Mouse (Mus musculus): Measurements from ENCODE around the gene Cap1.

Cap1 gene

DNA sequence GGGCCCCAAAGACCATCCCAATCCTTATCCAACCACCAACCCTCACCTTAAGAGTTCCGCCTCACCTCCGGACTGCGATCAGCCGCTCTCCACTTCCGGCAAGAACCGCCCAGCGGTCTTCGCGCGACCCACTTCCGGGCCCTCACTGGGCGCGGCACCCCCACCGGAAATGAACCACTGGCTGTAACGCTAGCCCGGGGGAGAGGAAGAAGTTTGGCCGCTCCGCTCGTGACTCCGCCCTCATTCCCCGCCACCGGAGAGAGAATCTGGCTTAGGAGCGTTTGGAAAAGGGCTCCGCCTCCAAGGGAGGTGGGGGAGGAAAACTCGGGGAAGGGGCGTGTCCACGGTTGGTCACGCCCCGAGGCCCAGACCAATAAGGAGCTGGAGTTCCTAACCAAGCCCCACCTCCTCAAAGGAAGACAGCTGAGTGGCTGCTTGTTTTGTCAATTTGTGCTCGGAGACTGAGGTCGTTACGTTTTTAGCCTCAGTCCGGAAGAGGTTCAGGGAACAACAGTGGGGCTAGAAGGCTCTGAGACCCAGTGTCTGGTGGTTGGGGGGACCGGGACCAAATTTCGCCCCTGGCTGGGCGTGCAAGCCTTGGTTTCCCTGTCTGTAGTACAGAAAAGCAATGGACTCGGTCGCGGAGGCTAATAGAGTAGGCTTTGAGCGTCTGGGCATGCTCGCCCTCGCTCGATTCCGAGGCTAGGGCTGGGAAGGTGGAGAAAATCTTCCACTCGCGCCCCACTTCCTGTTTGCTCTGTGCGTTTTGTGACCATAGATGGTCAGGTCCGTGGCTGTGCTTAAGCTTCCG lies at the start of gene Cap1:
Cap1 (minus strand) TSS at position 289 of the 811 bp plus-strand sequence.
- peak; percentile 96 to 97 for DNase-seq (ENCODE audit: low read depth in 1 of 2, low spot score in 2 of 2)

DNA sequence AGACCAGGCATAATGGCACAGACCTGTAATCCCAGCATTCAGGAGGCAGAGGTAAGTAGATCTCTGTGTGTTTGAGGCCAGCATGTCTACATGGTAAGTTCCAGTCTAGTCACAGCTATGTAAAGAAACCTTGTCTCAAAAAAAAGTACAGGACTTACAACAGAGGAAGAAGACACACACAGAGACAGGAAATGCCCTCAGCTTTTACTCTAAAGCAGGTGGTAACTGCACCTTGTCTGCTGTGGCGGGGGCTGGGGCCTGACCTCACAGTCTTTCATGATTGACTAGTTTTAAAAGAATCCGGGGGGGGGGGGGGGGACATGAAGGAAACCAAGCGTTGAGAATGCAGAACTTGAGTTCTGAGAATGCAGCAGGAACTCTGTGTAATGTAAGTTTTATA lies 48.0 kb upstream of the Cap1 start:
- DNase-seq (ENCODE audit: low read depth in 1 of 2, low spot score in 2 of 2) = no peak

DNA sequence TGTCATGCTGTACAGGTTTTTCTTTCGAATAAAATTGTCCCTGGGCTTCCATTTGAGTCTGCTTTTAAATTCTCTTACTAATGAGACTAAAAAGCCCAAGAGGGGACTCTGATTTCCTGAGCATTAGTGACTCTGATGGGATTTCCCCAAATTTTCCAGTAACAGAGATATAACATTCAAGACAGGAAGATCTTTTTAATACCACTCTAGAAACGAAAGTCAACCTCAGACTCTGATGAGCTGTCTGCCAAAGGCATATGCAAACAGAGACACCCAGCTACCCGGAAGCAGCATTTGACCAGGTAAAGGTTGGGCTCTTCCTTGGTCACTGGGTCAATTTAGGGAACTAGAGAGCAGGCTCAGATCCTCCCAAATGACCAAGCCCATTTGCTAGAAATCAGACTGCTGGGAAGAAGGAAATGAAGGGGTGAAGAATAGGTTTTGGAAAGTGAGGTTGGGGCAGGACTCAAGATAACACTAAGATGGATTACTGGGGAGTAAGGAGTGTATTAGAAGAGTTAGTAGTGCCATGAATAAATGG lies 47.3 kb upstream of the Cap1 start:
- DNase-seq (ENCODE audit: low read depth in 1 of 2, low spot score in 2 of 2) = no peak

DNA sequence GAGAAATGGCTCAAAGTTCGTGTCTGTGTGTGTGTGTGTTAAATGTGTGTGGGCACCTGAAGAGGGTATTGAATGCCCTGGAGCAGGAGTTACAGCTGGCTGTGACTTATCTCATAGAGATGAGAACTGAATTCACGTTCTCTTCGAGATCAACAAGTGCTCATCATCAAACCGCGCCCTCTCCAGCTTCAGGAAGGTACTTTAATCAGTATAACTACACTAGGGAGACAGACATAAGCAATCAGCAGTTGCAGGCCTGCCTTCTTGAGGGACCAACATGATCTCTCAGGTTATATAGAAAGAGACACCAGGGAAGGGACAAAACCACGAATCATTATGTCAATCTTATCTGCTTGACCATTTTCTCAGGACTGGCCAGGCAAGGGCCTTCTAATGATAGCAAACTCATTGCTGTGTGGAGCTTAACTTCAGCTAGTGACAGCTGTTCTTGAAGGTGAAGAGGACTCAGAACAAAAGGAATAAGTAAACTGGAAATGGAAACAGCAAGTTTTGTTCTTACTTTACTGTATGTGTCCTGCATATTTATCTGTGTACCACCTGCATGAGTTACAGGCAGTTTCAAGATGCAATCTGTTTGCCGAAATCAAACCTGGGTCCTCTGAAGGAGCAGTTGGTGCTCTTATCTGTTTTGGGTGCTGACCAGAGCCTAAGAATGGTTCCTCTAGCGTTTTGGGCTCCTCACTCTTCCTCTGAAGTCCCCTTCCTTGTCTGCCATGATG lies 46.6 kb upstream of the Cap1 start:
- DNase-seq (ENCODE audit: low read depth in 1 of 2, low spot score in 2 of 2) = no peak

DNA sequence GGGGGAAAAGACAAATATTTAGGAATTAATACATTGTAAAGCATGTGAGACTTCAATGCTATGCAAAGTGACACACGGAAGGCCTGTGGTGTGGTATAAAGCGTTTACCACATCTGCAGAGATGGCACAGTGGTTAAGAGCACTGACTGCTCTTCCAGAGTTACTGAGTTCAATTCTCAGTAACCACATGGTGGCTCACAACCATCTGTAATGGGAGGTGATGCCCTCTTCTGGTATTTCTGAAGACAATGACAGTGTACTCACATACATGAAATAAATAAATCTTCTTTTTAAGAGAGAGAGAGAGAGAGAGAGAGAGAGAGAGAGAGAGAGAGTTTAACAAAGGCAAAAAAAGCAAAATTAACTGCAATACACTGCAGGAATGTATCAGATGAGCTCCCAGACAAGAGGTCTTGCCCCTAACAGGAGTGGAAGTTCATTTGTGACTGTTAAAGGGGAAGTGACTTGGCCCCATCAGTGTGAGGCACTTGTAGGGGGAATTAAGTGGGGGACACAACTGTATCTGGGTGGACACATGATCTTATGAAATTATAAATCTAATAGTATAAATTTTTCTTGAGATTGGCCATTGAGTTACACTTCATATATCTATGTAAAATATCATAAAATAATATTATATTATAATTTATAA lies 45.2 kb upstream of the Cap1 start:
- DNase-seq (ENCODE audit: low read depth in 1 of 2, low spot score in 2 of 2) = no peak

DNA sequence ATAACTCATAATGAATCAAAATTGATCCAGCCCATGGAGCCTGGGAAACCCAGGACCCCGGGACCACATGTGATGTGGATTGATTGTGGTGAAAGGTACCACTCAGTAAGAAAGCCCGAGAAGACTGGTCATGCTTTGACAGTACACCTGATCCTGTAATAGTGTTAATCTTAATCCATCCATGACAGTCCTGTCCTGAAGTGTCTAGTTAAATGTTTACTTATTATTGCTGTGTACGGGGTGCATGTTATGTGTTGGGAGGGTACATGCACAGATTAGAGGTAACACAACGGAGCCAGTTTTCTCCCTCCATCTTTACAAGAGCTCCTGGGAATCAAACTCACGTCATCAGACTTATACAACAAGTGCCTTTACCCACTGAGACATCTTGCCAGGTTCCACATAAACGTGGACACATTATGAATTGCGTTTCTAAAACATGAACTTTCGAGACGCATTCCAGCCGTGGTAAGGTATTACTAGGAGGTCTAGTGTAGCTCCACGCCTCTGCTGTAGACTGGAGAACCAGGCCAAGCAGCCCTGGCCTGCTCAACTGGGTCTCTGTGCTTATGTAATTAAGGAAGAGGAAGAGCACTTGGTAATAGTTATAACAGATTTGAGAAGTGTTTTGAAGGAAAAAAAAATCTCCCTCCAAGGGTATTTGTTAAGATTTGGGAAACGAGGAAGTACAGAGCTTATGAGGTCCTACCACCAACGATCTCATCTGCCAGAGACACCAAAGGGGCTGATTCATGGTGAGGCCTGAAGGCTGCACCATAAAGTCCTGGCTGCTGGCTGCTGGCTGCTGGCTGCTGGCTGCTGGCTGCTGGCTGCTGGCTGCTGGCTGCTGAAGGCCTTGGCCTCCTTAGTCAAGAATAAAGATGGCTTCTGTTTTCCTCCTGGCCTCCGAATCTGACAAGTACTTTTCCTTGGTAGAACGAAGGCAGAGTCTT lies 37.8 kb upstream of the Cap1 start:
- no peak for DNase-seq (ENCODE audit: low read depth in 1 of 2, low spot score in 2 of 2)

DNA sequence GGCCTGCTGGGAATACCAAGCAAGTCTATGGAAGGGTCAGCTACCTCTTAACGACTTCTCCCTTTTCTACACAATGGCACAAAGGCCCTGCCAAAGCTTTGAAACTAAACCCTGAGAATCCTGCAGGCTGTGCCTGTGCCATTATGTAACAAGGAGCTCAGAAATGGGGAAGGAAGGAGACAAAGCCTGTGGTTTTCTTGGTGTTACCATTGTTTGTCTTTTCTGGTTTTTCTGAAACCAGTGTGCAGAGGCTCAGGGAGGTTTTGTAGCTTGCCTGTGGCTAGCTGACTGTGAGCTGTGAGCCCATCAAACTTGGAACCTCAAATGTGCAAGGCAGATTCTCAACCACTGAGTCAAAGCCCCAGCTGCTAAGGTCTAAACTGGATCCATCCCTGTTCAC lies 37.0 kb upstream of the Cap1 start:
- DNase-seq (ENCODE audit: low read depth in 1 of 2, low spot score in 2 of 2) = no peak

DNA sequence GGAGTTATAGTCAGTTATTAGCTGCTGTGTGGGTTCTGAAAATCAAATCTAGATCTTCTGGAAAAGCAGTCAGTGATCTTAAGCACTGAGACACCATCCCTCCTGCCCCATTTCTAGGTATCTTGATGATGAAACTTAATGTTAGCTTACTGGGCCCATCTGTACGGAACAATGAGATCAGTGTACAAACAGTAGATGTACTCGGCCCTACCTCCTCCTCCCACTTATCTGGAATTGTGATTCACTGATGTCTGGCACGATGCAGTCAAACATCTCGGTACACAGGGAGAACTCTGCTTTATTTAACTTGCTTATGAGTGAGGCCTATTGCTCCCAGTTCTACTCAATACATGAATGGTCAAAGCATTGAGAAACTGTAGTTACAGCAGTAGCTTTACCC lies 30.1 kb upstream of the Cap1 start:
- no peak for DNase-seq (ENCODE audit: low read depth in 1 of 2, low spot score in 2 of 2)

DNA sequence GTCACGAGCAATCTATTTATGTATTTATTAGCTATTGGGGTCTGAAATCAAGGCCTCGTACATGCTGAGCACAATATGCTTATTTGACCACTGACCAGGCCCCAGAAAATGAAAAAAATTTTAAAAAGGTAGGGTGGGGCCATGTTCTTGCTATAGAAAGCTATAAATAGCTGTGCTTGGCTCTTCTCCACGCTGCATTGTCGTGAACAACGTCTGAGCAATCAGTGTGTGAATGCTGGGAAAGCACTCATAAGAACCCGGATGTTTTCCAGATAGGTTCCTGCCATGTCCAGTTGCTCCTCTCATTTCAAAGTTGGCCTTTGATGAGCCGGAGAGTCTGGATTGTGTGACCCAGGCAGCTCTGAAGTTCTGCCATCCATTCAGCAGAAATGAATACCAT lies 28.3 kb upstream of the Cap1 start:
- DNase-seq (ENCODE audit: low read depth in 1 of 2, low spot score in 2 of 2) = no peak

DNA sequence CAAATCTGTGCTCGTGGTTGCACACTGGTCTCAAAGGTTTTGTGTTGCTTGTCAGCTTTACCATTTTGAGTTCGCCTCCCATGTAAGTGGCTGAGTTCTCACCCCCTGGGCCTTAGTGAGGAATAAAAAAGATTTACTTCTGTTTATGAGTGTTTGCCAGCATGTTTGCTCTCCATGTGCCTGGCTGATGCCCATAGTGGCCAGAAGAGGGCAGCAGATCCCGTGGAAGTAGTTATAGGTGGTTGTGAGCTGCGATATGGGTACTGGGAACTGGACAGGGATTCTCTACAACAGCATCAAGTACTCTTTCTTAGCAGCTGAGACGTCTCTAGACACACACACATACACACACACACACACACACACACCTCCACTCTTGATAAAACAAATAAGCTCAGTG lies 26.8 kb upstream of the Cap1 start:
- DNase-seq (ENCODE audit: low read depth in 1 of 2, low spot score in 2 of 2) = no peak

DNA sequence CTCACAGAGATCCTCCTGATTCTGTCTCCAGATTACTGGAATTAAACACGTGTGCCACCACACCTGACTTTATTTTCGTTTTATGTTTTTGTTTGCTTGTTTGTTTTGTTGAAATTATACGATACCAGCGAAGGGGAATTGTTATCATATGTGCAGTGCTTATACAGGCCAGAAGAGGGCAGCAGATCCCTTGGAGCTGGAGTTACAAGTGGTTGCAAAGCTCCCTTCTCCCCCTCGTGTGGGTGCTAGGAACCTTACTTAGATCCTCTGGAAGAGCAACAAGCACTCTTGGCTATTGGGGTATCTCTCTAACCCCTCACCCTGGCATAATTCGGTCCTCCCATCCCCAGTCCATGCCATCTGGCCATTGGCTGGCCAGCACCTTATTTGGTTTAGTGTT lies 24.7 kb upstream of the Cap1 start:
- DNase-seq (ENCODE audit: low read depth in 1 of 2, low spot score in 2 of 2) = no peak

DNA sequence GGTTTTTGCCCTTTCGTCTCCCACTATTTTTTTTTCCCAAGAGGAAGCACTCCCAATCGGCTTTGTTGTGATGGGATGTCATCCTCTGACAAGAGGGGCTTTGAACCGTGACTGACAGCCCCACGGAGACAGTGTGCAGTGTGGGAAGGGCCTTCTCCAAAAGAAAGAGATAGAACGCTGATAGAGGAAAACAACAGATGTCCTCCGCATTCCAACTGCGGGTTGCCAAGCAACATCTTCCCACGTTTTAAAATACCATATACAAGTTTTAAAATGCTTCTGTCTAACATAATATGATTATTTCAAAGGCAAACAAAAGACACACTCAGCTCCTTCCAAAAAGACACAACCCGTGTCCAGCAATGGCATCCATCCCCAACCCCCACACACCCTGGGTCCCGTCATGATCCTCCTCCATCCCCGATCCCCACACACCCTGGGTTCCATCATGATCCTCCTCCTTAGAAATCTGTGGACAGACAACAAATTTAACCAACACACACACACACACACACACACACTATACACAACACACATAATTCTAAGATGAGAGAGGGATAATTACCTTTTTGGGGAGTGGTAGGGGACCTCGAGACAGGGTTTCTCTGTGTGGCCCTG lies 23.8 kb upstream of the Cap1 start:
- DNase-seq (ENCODE audit: low read depth in 1 of 2, low spot score in 2 of 2) = no peak

DNA sequence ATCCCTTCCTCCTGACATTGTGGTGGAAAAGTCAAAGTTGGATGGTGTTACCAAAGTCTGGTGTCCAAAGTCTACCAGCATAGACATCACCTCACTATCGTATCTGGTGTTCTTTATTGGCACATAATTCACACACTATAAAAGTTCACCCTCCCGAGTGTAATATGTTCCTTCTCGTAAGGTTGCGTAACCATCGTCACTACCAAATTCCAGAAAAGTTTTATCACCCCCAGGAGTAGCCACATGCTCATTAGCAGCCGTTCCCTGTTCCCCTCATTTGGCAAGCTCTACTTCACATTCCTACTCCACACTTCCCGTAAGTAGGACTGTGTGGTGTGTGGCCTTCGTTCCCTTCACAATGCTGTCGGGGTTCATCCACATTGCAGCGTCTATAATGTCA lies 19.5 kb upstream of the Cap1 start:
- DNase-seq (ENCODE audit: low read depth in 1 of 2, low spot score in 2 of 2) = no peak

DNA sequence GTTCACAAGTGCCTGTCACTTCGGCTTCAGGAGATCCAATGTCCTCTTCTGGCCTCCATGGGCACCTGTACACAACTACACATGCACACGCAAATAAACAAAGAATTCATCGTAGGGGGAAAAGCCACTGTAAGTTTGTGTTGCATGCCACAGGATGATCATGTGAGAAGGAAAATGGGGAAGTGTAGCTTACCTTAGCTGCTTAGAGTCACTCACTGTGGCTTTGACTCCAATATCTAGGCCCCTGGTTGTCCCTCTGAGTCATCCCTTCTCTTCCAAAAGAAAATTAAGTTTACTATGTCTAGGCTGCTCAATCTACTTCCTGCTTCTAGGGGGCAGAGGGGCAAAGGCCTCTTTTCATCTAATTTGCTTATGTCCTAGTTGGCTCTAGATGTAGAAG lies 17.9 kb upstream of the Cap1 start:
- no peak for DNase-seq (ENCODE audit: low read depth in 1 of 2, low spot score in 2 of 2)

DNA sequence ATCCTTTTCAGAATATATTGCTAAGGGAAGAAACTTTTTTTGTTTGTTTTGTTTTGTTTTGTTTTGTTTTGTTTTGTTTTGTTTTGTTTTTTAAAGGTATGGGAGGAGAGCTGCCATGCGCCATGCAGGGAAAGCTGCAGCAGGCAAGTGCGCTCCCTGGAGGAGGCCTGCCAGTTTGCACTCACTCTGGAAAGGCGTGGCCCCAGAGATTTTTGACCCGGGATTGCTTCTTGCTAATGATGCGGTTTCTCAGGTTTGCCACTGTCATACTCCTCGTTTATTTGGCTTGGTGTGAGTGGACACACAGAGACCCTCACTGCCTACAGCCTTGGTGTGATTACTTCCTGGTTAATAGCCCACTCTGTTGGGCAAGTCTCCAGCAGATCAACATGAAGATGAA lies 16.3 kb upstream of the Cap1 start:
- DNase-seq (ENCODE audit: low read depth in 1 of 2, low spot score in 2 of 2) = no peak

DNA sequence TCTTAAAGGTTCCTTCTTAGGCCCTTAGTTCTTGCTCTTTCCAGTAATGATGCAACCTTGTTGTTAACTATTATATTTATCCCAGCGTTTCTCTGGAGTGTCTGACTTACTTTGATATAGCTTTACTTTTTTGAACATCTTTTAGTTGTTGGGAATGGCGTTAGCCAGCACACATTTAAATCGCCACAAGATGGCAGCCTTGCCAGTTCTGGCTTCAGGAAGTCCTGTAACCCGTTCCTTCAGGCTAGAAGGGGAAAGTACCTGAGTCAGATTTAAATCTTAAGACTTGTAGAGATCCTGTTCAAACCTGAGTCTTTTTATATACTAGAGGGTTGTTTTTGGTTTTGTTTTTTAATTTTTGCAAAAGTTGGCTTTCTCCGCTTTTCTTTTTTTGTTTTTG lies 12.5 kb upstream of the Cap1 start:
- peak in 1 of 2 experiments; percentile 41 for DNase-seq (ENCODE audit: low read depth in 1 of 2, low spot score in 2 of 2)

DNA sequence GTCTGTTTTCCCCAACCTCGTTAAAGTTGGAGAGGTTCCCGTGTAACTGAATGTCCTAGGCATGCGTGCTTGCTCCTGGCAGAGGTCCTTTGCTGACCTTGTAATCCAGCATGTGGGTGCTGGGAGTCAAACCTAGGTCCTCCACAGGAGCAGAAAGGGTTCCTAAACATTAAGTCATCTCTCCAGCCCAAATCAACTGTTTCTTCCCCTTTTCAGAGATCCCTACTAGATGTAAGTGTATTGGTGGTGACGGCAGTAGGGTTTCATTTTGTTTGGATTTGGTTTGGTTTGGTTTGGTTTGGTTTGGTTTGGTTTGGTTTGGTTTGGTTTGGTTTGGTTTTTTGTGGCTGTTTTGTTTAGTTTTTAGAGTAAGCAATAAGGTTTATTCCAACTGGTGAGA lies 11.9 kb upstream of the Cap1 start:
- DNase-seq (ENCODE audit: low read depth in 1 of 2, low spot score in 2 of 2) = no peak

DNA sequence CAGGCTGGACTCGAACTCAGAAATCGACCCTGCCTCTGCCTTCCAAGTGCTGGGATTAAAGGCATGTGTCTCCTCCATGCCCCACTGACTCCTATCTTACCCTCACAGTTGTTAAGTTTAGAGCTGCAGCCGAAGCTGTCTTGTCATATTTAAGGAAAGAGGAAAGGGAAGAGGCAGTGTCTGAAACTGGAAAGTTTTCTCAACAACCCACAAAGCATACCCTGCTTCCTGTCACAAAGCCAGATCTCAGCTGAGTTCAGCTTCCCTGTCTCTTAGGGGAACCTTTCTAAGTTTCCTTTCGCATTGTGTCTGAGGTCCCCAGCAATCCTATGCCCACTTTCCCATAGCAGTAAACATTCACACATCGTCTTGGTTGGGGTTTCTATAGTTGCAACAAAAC lies 6.3 kb upstream of the Cap1 start:
- peak in 1 of 2 experiments; percentile 32 for DNase-seq (ENCODE audit: low read depth in 1 of 2, low spot score in 2 of 2)

DNA sequence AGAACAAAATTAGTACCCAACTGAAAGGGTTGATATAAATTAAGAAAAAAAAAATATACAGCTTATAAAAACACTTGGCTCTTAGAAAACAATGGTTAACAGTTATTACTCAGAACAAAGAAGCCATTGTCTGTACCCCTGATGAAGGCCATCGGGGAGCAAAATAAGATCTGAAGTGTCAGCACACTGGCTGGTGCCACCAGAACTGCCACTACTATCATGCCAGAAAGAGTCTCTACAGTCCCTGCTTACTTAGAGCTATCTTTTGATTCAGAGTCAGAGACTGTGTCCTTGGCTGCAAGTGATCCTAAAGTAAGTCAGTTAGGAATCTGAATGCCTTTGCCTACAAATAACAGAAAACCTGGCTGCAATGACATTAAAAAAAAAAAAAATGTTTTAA lies 5.7 kb upstream of the Cap1 start:
- no peak for DNase-seq (ENCODE audit: low read depth in 1 of 2, low spot score in 2 of 2)

DNA sequence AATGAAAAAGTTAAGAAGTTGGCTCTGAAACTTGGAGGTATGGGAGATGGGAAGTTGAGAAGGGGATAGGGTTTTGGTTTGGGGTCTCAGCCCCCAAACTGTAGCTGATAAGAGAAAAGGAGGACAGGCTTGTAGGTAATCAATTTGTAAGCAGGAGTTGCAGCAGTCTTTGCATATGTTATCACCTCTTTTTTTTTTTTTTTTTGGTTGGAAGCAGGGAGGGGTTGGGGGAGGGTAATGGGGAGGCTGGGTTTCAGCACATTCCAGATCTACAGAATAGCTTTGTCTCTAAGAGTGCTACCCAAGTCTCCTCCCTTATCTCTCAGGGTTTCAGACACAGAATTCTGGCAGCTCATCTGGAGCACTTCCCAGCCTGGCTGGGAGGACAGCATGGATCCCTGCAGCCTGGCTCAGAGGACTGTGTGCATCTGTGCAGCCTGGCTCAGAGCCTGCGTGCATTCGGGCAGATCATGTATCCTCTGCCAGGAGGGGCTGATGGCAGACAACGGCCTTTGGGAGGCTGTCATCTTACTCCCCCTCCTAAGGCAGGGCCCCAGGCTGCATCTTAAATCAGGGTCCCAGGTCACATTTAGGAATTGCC lies 5.1 kb upstream of the Cap1 start:
- no peak for DNase-seq (ENCODE audit: low read depth in 1 of 2, low spot score in 2 of 2)
